Mouse (Mus musculus) lung, postnatal 36 days (tissue): ENCODE results near the gene Samd4.

Source experiments
- DNase-seq: peaks from one replicate; pipeline ENCODE4 v3.0.0; 2022; ENCODE audit warnings: mixed read lengths

Gene Samd4

DNA sequence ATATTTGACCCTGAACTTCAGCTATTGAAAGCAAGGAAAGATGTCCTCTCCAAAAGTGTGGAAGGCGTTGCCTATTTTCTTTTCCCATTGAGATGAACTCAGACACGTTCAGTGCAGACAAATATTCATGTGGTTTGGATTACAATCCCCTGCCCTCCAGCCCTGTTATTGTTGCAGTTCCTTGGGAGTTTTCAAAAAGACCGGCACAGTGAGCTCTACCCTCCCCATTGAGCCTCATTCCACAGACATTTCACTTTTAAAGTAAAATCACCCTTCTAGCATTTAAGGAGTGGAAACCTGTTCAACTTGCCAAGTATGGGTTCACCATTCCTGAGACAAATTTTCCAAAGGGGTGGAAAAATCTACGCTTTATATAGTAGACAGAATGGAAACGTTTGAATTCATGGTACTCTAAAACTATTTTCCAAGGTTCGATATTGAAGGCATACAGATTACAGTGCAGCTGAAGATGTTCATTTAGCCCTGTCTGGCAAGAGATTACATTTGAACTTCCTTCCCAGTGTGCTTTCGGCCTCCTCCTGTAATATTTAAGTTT is 76.6 kb downstream of the Samd4 start:
- no peak for DNase-seq

DNA sequence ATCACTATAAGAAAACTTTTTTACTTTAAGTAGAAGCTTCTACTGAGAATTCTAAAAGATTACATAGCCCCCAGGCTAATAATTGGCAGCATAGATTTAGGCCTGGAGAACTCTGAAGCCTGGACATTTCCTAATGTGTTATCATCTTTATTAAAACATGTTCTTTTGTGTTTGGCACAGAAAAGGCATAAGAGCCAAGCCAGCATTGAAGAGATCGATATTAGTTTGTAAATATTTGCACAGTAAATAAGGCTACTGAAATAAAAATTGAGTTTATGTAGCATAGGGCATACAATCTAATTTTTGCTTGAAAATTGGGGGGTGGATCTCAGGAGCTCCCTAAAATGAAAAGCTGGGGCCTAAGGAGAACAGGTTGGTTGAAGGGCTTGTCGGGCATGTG is 77.2 kb downstream of the Samd4 start:
- DNase-seq = no peak

DNA sequence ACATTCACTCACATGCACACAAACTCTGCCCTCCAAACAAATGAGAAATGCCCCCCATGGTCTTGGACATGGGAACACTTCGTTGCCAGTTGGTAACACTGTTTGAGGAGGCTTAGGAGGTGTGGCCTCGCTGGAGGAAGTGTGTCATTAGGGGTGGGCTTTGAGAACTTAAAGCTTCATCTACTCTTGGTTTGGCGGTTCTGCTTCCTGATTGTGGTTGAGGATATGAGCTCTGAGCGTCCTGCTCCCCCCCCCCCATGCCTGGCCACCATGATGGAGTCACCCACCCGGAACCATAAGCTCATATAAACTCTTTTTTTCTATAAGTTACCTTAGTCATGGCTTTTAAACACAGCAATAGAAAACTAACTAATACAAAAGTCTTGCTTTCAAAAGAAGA is 80.2 kb downstream of the Samd4 start:
- DNase-seq = no peak

DNA sequence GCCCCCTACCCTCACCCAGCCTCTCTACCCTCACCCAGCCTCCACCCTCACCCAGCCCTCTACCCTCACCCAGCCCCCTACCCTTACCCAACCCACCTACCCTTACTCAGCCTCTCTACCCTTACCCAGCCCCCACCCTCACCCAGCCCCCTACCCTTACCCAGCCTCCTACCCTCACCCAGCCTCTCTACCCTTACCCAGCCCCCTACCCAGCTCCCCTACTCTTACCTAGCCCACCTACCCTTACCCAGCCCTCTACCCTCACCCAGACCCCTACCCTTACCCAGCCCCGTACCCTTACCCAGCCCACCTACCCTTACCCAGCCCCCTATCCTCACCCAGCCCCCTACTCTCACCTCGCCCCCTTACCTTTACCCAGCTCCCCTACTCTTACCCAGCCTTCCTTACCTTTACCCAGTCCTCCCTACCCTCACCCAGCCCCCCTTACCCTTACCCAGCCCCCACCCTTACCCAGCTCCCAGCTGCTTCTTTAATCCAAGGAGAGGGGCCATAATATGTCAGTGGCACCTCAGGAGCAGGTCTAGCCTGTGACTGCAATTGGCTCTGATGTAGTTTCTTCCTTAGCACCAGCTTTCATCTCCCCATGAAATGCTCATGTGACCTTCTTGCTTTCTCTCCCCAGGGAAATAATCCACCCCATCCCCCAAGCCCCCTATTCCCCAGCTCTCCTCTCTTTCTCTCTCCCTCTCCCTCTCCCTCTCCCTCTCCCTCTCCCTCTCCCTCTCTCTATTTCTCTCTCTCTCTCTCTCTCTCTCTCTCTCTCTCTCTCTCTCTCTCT is 81.6 kb downstream of the Samd4 start:
- no peak for DNase-seq

DNA sequence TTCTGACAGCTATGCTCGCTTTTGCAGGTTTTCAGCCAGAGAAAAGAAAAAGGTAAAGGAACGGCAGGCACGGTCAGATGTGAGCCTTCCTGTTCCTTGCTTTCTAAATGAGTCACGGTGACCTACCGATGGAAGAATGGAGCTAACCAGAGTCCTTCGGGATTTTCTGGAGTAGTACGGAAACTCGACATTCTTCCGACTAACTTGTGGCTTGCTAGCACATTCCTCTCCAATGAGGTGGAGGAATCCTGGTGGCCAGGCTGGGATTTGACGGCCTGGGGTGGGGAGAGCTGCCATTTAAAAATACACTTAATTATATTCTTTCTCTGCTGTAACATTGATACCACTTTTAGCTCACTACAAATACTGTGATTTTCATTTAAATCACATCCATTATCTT is 83.6 kb downstream of the Samd4 start:
- DNase-seq = peak; percentile 71

DNA sequence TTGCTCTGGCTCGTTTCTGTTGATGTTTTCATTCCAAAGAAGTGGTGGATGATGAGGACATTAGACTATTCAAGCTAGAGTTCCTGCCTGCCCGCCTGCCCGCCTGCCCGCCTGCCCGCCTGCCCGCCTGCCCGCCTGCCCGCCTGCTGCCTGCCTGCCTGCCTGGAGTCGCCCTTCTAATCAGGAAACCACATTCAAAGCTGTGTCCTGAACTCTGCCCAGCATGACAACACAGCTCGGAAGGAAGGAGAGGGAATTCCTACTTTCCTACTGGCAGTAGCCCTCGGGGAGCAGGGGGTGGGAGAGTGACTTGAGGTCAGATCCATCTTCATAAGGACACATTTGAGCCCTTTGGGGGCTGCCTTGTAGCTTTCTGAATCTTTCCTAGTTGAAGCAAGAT is 85.4 kb downstream of the Samd4 start:
- DNase-seq = peak; percentile 47

DNA sequence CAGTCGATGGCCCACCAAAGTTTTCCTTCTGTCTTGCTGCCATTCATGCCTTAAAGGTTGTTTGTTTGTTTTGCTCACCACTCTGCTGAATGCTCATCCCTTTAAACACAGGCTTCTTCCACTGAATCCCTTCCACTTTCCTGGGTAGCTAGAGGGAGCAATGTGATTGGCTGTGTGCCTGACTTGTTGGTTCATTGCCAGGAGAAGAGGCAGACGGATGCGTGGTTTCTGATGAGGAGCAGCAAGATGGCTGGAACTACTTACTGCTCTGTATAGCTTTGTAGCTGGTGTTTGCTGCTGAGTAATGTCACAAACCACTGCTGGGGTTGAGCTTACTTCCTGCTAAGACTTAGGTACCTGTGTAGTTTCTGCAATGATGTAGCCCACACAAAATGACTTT is 88.0 kb downstream of the Samd4 start:
- DNase-seq = no peak

DNA sequence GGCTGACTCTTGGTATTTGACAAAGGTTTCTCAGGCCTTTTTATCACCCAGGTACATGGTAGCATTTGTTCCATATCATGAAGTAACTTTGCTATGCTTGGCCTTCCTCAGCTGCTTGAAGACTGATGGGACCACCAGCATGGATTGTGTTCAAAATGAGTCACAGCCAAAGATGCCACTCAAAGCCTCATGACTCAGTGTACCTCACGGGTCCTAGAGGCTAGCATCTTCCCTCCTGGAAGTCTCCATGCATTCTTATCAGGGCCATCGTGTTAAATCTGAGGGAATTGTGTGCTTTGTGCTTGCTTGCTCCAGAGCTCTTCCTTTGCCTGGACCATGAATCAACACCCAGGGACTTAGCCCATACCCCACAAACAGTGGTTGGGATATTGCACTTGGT is 89.1 kb downstream of the Samd4 start:
- DNase-seq = no peak

DNA sequence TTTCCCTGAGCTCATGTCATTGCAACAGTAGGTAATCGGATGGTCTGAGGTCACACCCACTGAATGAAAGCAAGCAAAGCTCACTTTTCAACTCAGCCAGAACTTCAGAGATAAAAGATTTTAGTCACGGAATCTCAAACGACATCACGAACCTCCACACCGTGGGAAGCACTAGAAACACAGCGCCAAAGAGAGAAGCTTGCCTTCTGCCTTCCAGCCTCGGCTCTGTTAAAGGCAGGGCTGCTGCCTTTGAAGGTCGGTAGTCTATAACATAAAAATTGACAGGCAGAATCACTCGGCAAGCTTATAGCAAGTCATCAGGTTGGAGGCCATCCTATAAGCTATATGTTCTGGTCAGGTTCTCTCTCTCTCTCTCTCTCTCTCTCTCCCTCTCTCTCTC is 92.2 kb downstream of the Samd4 start:
- no peak for DNase-seq

DNA sequence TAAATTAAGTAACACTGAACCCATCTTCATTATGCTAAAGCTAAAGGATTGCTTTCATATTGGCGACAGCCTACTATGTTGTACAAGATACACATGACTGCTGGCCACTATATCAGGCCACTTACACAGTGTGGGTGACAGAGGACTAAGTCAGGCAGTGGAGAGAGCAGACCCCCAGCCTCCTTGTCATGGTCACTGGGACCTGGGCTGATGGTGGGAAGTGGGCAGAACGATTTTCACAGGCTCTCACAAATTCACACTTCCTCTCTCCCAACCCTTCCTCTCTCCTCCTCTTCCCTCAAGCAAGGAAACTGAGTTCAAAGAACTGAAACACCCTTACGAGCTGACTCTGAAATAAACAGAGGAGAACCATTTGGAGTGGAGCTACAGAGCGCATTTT is 93.3 kb downstream of the Samd4 start:
- no peak for DNase-seq

DNA sequence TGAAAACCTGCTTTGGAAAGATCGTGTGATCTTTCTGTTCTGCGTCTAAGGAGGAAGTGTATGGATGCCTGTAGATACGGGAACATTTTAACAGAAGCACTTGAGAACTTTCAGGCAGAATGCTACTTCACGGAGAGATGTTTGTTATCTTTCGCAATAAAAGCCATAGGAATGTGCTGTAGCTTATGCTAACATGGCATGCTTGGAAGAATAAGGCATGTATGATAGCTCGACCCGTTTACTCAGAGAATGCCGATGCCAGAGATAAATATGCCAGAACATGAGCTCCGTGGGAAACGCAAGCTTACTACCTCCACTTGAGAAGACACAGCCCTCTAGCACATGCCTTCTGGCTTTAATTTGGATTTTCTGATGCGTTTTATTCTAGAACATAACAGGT is 94.1 kb downstream of the Samd4 start:
- no peak for DNase-seq

DNA sequence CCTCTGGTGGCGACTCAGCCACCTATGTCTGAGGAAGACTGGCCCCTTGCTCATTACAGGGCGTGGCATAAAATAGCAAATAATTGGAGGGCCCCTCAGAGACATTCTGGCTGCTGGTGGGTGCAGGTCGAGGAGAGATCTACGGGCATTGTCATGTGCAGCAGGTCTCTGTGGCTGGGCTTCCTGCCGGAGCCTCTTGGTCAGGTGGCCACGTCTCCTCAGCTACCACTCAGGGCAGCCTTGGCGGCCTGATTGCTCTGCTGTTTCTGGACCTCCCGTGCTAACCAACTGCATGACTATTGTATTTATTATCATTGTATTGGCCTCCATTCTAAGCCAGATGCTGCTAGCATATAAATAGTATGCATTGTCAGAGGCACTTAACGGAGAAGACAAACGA is 95.0 kb downstream of the Samd4 start:
- no peak for DNase-seq

DNA sequence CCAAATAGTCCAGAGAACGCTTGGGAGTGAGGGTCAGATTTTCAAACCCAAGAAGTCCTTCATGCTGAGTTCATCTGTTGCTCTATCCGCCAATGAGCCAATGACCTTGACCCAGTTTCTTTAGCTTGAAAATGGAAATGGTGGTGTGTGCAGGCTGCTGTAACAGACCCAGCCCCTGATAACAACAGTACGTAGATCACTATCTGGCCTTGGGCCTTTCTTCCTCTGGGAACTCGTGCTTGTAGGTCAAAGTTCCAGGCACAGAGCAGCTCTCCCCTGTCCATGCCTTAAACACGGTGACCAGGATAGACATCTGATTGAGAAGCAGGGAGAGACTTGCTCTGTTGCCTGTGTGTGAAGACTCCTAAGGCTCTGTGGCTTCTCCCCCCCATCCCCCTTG is 96.5 kb downstream of the Samd4 start:
- no peak for DNase-seq

DNA sequence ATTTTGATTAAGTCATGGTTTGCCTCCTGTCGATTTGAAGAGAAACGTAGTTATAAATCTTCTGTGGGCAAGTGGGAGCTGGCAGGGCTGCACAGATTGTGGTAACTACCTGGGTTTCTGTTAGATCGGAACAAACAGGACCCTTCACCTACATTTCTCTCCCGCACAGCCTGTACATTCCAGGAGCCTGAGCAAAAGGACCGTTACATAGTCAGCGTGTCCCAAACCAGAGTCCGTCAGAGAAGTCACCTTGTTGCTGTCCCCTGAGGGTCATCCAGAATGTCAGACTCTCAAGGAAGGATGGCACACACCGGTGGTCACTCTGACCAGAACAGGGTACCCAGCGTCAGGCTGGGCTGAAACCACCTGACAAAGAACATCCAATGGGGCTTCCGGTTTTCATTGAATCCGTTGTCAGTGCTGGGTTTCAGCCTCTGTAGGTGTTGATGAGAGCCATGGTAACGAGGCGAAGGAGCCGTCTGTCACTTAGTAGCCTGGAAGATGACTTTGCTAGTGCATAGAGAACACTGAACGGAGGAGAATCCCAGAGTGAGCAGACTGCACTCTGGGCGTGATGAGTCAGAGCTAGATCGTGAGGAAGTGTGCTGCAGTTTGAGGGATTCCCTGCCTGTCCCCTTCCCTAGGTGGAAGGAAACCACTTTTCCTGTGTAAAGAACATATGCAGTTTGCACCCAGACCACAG is 98.2 kb downstream of the Samd4 start:
- no peak for DNase-seq

DNA sequence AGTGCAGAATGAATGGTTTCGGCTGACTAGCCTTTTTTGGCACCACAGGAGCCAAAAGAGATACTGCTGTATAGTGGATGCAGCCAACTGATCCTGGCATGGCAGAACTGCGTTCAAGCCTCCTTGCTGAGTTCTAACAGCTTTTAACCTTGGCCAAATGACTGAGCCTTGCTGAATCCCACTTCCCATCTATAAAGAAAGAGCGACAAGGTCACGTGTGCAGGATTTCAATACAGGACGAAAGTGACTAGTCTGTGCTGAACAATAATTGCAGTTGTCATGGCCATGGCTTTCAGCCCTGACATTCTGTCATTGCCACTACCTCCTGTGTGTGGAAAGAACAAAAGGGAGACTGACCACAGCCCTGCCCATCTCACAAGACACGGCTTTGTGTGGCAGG is 99.5 kb downstream of the Samd4 start:
- no peak for DNase-seq

DNA sequence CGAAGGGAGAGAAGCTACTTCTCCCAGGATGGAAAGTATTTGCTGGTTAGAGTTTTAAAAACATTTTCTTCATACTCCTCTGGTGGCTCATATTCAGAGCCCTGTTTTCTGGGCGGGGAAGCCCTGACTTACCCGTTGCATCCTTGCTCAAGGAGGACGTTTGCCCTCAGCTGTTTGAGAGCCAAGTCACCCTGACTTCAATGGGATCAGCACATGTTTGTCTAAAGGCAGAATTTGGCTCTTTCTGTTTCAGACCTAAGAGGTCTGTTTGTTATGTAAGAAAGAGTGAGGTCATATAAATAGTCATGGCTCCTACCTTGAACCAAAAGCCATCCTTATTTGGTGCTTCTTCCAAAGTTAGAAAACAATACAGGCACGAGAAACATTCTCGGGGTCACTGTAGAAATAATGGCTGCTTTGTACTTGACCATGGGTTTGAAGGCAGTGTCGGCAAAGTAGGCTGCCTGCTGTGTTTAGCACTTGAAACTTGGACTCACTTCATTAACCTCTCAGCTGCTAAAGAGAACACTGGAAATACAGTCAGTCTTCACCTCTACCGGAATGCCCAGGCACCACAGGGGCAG is 102.0 kb downstream of the Samd4 start:
- no peak for DNase-seq

DNA sequence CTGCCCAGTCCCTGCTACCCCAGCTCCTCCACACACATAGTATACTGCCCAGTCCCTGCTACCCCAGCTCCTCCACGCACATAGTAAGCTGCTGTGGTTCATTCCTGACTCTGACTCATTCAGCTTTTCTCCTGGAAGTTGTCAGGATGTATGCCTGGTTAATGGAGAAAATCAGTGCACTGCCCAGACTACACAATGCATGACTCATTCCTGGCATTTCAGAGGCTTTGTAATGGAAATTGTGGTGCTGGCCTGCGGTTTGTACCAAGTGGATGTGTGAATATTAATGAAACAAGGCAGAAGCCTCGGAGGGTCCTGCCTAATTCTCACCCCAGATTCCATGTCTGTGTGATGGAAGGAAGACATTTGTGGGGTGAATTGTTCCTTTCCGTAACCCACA is 107.0 kb downstream of the Samd4 start:
- DNase-seq = no peak

DNA sequence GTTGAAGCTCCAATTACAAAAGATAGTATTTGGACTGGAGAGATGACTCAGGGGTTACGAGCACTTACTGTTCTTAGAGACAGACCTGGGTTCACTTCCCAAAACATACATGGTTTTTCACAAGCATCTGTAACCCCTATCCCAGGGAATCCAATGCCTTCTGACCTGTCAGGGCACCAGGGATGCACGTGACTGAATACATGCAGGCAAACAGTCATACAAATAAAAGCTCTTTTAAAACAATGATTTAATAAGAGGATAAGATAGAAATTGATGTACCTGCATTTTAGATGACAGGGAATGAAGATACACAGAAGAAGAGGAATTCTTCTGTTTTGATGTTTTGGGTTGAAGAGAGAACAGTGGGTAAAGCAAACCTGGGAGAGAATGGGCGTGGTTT is 107.8 kb downstream of the Samd4 start:
- no peak for DNase-seq

DNA sequence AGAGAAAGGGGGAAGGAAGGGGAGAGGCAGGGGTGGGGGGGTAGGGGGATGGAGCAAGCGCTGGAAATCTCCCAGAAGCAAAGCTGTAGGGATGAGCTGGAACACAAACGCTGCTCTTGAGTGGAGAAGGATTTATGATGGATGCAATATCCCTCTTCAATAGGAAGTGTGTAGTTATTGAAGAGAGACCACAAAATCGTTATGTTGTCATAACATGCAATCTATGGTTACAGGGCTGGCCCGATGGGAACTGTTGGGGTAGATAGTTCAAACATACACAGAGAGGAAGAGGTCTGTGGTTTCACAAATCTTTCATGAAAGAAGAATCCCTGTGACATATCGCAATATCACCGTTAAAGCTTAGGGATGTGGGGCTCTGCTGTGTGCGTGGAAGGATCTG is 112.0 kb downstream of the Samd4 start:
- DNase-seq = no peak

DNA sequence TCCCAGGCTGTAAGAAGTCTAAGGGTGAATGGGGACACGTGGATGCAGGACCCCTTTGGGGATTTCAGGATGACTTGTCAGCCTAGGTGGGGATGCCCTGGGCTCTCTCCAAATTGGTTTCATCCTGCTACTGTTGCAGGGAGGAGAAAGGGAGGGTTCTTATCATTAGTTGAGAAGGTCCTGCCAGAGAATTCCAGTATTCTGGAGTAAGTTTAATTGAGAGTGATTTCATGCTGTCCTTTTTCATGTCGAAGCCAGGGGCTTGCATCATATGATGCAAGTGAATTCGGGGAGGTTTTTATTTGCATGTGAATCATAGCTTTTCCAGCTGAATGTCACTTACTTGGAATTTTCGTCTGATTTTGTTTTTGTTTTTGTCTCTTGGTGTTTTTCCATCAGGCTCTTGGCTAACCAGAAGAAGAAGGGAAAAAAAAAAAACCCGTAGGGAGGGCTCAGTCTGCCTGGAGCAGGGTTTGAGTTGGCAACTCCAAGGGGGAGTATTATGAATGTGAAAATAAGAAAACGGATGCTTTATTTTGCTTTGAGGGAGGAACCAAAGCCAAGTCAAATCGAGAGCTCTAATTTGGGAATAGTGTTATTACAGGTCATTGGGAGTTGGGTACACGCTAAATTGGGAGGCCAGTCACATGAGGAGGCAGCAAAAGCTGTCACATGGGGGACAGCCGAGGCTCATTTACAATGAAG is 116.8 kb downstream of the Samd4 start:
- DNase-seq = peak; percentile 50

DNA sequence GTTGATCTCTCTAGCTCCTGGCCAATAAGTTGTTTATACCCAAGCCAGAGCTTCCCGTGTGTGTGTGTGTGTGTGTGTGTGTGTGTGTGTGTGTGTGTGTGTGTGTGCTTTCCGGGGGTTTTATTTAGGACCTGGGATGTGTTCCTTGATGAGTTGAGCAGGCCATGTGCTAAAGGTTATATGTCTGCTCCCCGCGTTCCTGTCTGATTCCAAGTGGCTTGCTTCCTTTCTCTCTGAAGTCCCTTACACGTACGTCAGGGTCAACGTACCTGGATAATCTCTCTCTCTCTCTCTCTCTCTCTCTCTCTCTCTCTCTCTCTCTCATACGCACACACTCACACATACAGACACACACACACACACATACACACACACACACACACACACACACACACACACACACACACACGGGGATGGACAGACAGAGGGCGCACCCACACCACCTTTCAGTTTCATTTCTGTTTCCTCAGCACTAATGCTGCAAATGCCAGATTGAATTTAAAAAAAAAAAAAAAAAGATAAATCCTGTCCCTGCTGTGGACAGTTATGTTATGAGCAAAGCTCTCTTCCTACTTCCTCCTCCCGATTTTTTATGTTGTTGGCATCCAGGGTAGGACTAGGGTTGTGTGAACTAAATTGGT is 117.6 kb downstream of the Samd4 start:
- DNase-seq = peak; percentile 50

DNA sequence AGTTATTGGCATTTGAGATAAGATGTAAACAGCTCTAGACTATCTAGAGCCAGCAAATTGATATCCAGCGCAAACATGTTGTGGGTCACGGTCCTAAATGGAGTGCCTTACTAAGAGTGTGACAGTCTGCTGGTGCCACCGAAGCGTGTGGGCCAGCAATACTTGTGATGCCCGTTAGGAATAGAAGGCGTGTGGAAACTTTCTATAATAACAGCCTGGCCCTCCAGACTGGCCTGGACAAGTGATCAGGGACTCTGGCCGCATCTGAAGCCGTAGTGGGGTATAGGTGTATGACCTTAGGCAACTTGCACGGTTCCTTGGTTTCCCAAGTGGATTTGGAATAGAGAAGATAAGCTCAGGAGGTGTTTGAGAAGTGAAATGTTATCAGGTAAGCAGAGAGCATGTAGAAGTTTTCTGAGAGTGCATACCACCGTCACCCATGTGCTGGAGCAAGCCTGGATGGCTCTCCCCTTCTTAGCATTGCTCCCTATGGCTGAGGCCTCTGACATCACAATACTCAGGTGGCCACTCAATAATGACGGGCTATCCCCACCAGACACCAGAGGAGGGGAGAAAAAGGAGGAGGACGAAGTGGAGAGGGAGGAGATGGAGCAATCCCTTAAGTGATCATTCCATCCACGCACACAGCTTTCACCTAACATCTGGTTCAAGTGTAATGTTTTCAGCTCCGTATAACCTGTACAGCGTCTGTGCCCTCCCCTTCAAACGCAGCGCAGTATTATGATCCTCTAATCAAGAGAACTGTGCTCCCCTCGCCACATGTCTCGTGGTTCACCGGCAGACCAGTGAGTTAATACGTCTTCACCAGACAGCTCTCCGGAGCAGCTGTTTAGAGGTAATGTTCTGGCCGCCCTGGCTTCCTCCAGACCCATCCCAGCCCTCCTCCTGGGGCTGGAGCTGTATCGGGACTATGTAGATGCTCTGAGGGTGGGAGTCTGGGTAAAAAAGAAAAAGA is 118.4 kb downstream of the Samd4 start:
- DNase-seq = no peak
